Mouse (Mus musculus): ENCODE data around the gene Src.
"Not testable (repeated sequence)": the region's sequence is repeated elsewhere in the genome, so short reads cannot be mapped to it uniquely, and the experiment has no call there.

Gene Src

GRCm38 (mm10) chr2:157418206-157418605 is at the start of gene Src:
Gene Src, plus strand, starts transcription at chr2:157418444.
- DNase-seq (ENCODE audit: extremely low spot score, low read depth, low spot score), result no peak

- DNase-seq (ENCODE audit: extremely low spot score, low read depth, low spot score), result no peak
Measured at GRCm38 (mm10) chr2:157371696-157372095, 46.5 kb upstream of the Src start.

- DNase-seq (ENCODE audit: extremely low spot score, low read depth, low spot score), result no peak
Measured at GRCm38 (mm10) chr2:157373681-157374080, 44.6 kb upstream of the Src start.

DNA sequence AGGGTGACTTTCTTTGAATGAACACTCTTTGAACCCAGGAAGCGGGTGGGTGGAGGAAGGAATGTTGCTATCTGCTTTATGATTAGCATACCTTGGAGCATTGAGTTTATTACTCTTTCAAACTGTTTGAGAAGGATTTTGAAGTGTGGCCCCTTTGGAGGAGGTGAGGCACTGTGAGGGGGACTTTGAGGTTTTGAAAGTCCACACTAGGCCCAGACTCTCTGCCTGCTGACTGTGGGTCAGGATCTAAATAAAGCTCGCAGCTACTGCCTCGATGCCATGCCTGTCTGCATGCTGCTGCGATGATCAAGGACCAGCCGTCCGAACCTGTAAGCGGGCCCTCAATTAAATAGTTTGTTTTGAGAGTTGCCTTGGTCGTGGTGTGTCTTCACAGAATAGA is 43.2 kb upstream of the Src start:
- no peak for DNase-seq (ENCODE audit: extremely low spot score, low read depth, low spot score)

DNA sequence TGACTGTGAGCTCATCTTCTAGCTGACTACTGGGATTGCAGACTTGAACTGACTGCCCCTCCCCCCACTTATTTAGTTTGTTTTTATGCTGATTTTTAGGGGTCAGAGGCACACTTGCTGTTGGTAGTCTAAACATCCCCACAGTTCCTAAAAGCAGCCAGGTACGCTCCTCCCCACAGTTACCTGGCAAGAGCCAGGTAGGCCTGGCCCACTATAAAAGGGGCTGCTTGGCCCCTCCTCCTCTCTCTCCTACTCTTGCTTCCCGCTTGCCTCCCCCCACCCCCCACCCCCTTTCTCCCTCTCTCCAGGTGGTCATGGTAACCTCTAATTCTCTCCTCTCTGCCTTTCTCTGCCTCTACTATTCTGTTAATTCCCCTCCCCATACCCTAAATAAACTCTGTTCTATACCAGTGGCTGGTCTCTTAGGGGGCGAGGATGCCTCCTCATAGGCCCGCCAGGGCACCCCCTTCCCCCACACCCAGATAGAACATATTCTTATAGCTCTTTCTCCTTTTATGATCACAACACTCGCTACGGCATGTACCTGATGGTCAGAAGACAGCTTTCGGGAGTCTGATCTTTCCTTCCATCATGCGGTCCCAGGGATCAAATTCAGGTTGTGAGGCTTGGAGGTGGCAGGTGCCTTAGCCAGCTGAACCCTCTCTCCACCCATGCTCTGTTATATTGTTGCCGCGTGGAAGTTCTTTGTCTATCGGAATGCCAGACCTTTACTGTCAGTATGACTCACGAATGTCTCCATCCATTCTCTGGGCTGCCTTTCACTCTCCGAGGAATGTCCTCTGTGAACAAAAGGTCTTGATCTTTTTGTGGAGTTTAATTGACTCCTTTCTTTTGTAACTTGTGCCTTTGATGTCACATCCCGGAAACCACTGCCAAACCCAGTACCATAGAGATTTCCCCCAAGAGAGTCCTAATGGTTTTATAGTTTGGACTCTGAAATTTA is 42.2 kb upstream of the Src start:
- DNase-seq (ENCODE audit: extremely low spot score, low read depth, low spot score), result no peak

- no peak for DNase-seq (ENCODE audit: extremely low spot score, low read depth, low spot score)
Measured at GRCm38 (mm10) chr2:157376995-157377394, 41.2 kb upstream of the Src start.

GRCm38 (mm10) chr2:157384836-157385235 is 33.4 kb upstream of the Src start:
- no peak for DNase-seq (ENCODE audit: extremely low spot score, low read depth, low spot score)

DNA sequence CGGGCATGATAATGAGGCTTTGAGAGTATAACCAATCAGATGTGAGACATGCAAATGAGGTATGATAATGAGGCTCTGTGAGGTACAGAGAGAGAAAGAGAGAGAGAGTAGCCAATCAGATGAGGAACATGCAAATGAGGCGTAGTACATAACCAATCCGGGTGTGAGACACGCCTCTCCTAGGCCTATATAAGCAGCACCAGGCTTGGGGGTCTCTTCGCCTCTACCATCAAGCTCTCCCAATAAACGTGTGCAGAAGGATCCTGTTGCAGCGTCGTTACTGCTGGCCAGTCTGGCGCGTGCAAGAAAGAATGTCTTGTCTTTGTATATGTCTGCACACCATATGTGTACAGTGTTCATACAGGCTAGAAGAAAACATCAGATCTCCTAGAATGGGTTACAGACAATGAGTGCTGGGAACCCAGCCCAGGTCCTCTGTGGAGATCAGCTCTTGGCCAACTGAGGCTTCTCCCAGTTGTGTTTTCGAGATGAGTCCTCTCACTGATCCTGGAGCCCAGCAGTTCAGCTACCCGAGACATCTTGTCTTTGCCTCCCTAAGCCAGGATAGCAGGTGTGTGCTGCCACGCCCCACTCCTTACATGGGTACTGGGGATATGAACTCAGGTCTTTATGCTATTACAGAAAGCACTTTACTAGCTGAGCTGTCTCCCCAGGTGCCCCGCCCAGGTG is 29.2 kb upstream of the Src start:
- not testable (repeated sequence) for DNase-seq (ENCODE audit: extremely low spot score, low read depth, low spot score)

DNA sequence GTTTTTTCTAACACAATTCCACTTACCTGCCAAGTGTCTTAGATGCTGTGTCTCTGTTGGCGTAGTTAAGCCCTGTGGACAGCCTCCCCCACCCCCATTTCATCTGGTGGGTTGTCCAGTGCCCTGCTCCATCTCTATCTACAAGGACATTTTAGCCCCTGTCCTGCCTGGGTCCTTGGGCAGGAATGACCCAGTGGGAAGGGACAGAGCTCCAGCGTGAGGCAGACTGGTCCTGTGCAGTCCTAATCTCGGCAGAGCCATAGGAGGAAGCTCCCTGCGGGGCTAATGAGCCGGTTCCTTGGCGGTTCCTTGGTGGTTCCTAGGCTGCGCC is 28.7 kb upstream of the Src start:
- no peak for DNase-seq (ENCODE audit: extremely low spot score, low read depth, low spot score)

DNA sequence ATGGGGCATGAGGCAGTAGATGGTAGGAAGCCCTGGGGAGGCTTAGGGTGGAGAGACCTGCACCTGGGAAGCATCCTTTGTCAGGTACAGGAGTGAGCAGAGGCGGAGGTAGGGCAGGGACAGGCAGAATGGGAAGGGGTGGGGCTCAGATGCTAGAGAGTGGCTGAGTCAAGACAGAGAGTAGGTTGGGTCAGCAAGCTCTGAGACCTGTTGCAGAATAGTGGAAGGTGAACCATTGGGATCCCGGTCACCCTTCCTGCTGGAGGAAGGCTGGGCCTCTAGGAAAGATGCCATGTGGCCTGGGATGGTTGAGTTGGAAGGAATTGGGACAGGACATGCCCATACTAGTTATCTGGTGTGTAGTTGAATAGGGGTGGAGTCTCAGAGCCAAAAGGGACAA is 25.9 kb upstream of the Src start:
- DNase-seq (ENCODE audit: extremely low spot score, low read depth, low spot score), result no peak

DNA sequence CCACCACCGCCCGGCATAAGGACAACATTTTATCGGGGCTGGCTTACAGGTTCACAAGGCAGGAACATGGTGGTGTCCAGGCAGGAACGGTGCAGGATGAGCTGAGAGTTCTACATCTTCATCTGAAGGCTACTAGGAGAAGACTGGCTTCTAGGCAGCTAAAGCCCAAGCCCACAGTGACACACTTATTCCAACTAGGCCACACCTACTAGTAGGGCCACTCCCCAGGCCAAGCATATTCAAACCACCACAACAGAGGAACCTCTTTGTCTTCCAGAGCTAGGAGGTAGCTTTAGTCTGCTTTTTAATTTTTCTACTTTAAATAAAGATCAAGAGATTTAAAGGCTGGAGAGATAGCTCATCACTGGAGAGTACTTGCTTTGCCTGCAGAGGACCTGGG is 24.7 kb upstream of the Src start:
- DNase-seq (ENCODE audit: extremely low spot score, low read depth, low spot score), result no peak

GRCm38 (mm10) chr2:157394868-157395267 is 23.4 kb upstream of the Src start:
- DNase-seq (ENCODE audit: extremely low spot score, low read depth, low spot score), result no peak

- DNase-seq (ENCODE audit: extremely low spot score, low read depth, low spot score), result no peak
Measured at GRCm38 (mm10) chr2:157395371-157395770, 22.9 kb upstream of the Src start.

DNA sequence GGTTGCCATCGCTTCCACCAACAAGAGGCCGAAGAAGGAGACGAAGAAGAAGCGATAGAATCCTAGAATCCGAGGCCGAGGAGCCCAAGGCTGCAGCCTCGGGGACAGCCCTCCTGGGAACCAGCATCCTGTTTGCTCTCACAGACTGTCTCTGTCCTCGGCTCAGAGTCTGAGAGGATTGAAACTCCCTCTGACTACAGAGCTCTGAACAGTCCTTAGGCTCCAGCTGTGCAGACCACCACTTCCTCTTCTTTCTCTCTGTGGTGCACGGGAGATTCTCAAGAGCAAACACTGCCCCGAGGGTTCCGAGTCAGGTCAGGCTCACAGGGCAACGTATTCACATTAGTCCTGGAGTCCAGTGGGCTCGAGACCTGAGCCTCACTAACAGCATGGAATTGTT is 22.3 kb upstream of the Src start:
- DNase-seq (ENCODE audit: extremely low spot score, low read depth, low spot score), result no peak

DNA sequence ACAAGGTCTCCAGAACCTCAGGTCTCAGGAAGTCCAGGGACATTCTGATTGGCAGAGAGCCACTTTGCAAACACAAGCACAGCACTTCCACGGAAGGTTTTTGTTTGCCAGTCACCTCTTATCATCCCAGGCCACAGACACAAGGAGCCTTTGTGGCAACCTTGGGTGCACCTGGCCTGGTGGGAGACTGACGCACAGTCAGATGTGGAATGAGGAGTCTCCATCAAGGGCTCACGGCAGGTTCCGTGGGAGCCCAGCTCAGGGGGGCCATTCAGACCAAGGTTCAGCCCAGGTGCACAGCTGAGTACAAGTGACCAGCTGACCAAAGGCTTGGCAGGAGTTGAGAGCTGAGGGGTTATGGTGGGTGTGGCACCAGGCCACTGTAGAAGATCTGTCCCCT is 20.9 kb upstream of the Src start:
- DNase-seq (ENCODE audit: extremely low spot score, low read depth, low spot score), result no peak

GRCm38 (mm10) chr2:157398539-157398938 is 19.7 kb upstream of the Src start:
- DNase-seq (ENCODE audit: extremely low spot score, low read depth, low spot score), result no peak

GRCm38 (mm10) chr2:157399797-157400196 is 18.4 kb upstream of the Src start:
- no peak for DNase-seq (ENCODE audit: extremely low spot score, low read depth, low spot score)

- no peak for DNase-seq (ENCODE audit: extremely low spot score, low read depth, low spot score)
Measured at GRCm38 (mm10) chr2:157400491-157400890, 17.8 kb upstream of the Src start.

DNA sequence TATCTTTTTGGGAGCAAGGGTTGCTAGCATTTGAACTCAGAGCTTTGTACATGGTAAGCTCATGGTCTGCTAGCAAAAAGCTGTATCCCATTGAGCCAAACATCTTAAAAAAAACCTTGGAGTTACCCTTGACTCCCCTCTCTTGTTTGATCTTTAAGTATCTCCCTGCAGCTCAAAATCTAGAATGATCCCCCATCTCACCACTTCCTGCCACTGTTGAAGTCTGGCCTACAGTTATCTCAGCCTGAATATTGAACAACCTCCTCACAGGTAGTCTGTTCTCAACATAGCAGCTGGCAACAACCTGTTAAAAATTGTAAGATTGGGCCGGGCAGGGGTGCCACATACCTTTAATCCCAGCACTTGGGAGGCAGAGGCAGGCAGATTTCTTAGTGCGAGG is 17.0 kb upstream of the Src start:
- no peak for DNase-seq (ENCODE audit: extremely low spot score, low read depth, low spot score)

DNA sequence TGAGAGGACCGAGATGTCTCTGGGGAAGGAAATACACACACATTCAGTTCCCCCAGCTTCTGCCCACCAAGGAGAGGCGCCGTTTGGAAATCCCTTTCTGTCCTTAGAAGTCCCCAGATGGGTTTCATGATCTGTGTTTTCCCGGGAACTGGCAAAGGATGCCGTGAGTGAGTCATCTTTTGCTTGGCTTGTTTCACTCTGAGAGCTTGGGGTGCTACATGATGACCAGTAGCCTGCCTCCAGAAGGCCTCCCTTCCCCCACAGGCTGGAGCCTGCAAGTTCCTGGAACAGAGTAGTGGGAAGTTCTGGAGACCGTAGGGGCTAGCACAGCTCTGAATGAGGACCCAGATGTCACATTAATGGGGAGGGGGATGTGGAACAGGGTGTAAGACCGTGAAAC is 10.6 kb upstream of the Src start:
- DNase-seq (ENCODE audit: extremely low spot score, low read depth, low spot score), result no peak

DNA sequence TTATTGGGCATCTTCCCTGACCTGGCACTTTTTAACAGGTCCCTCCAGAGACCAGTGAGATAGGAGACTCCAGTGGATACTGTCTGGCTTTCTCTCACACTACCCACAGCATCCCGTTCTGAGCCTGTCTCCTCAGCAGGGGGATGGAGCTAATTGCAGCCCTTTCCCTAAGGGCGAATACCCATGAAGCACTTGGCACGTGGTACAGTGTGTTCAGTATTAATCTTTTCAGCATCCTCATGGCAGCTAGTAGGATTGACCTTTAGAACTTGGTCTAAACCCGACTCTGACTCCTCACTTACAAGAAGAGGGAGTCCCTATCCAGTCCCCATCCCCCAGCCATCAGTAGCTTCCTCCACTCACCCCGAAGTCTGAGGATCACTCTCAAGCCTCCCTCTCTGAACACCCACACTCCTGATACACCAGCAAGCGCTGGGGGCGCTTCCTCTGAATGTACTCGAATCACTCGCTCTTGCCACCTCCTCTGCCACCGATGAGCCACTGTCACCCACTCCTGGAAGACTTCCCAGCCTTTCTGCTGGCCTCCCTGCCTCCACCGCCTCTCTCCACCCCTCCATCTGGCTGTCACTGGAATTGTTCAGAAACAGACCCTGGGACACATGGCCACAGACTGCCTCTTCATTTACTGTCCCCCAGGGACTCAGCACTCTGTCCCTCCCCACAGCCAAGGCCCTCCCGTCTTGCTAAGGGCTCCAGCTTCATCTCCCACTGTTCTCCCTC is 8.3 kb upstream of the Src start:
- DNase-seq (ENCODE audit: extremely low spot score, low read depth, low spot score), result no peak

Data from hindlimb bud, embryonic 11.5 days (tissue).